Mouse (Mus musculus) stomach, postnatal 0 days (tissue): ENCODE measurements at regions not wholly inside any gene's neighbourhood (a gene's known extent, or its start where the extent isn't known, plus 50 kb on each side); places are given as distances from the start of the nearest gene placed in this dataset.

Experiments
- ATAC-seq: fragments of 200-750 bp; cut with Nextera tagmentation; 2 replicates; pipeline ENCODE4 v1.8.0; 2017; ENCODE audit not compliant: low FRiP score, low TSS enrichment
- DNase-seq: peaks from one replicate; pipeline ENCODE4 v3.0.0-alpha.2; 2016; ENCODE audit warnings: low spot score
- H3K27ac ChIP-seq: fragments of 300-500 bp; sonication (generic); replicated peaks from 2 replicates; pipeline ENCODE4 v1.5.1; 2014; ENCODE audit warnings: mild to moderate bottlenecking, control low read depth
- H3K27me3 ChIP-seq: fragments of 300-500 bp; sonication (generic); 2 replicates; pipeline ENCODE4 v1.6.1; 2014; ENCODE audit warnings: low read length; ENCODE audit not compliant: control insufficient read depth, insufficient read depth
- H3K36me3 ChIP-seq: fragments of 300-500 bp; sonication (generic); 2 replicates; pipeline ENCODE4 v1.6.1; 2014; ENCODE audit warnings: low read length, mixed read lengths; ENCODE audit not compliant: control insufficient read depth, insufficient read depth
- H3K4me1 ChIP-seq: fragments of 300-500 bp; sonication (generic); replicated peaks from 2 replicates; pipeline ENCODE4 v1.6.1; 2014; ENCODE audit warnings: antibody characterized with exemption; ENCODE audit not compliant: control insufficient read depth, insufficient read depth
- H3K4me2 ChIP-seq: fragments of 300-500 bp; sonication (generic); replicated peaks from 2 replicates; pipeline ENCODE4 v1.6.1; 2014; ENCODE audit warnings: low read depth, mild to moderate bottlenecking, control low read depth, moderate library complexity
- H3K4me3 ChIP-seq: fragments of 300-500 bp; sonication (generic); 2 replicates; pipeline ENCODE4 v1.5.1; 2014; ENCODE audit warnings: low read depth, low read length, control low read depth
- H3K9ac ChIP-seq: fragments of 300-500 bp; sonication (generic); 2 replicates; pipeline ENCODE4 v1.6.1; 2014; ENCODE audit warnings: mild to moderate bottlenecking, low read length, control low read depth, mixed read lengths
- H3K9me3 ChIP-seq: fragments of 300-500 bp; sonication (generic); 2 replicates; pipeline ENCODE4 v1.6.1; 2016; ENCODE audit warnings: low read length; ENCODE audit not compliant: control insufficient read depth
- CTCF ChIP-seq: IDR thresholded peaks from 2 replicates; pipeline ENCODE4 v1.5.1; 2016; ENCODE audit warnings: antibody characterized with exemption, low read depth, mild to moderate bottlenecking, moderate library complexity
- EP300 ChIP-seq: optimal IDR thresholded peaks from 2 replicates; pipeline ENCODE3; 2016; ENCODE audit warnings: antibody characterized with exemption
- WGBS: fragments of 180-500 bp; shearing (Covaris S2); extraction: QIAGEN DNeasy Blood & Tissue Kit; methylation state at CpG from one replicate; pipeline ENCODE4 v1.1.7; 2014; 5-methylcytosine and 5-hydroxymethylcytosine counted together

DNA sequence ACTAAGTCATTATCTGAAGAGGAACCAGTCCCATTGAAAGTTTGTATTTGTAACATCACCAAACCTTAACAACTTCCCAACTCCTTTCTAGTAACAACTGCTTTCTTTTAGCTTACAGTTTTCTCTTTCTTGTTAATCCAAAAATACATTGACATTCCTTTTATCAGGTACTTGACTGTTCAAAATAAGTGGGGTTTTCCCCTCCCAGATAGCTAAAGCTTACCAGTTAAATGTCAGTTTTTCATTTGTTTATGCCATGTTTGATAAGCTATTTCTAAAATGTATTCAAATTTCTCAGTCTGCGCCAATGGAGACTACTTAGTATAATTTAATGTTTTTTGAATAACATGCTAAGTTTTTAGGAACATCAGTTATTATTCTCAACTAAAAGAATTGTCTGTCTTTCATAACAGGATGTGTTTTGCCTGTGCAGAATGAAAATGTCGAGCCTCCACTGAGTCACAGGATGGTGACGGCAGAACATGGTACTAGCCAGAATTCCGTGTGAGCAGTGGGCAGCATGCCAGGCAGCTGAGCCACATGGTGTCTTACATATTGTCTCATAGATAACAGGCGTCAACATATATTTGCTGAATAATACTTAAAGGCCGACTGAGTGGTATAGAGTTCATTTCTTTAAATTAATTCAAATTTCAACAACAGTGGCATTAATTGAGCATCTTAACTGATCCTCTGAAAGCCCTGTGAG lies 82.1 kb upstream of the Atg10 start:
- H3K36me3 ChIP-seq: no peaks in the 10 kb centered on the region
- ATAC-seq: no peak
- H3K27me3 ChIP-seq: no peaks in the 10 kb centered on the region
- 51% methylated on average over 6 of the region's 6 CpGs for WGBS
- H3K9ac ChIP-seq: no peak overlapping the region
- H3K4me1 ChIP-seq: no peaks in the 10 kb centered on the region
- H3K4me2 ChIP-seq: no peak overlapping the region
- H3K4me3 ChIP-seq: no peak overlapping the region
- no peaks in the 10 kb centered on the region for H3K9me3 ChIP-seq
- no peak for DNase-seq
- TF ChIP-seq CTCF: no peak
- no peak for TF ChIP-seq EP300
- H3K27ac ChIP-seq: no peak overlapping the region

DNA sequence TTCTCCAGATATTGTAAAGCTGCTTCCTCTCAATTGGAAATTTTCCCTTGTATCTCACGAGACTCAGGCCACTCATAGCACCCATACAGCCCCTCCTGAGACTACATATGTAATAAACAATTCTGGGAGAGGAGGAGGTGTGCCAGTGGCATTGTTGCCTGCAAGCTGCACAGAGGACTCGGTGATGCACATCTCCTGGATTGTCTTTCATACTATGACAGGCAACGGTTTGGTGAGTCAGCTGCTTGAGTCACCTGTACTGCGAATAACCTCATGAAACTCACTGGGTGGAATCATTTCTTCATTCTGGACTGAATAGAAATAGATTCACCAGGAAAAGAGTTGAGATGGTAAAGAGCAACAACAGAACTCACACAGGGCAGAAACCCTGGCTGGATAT lies 82.8 kb upstream of the Atg10 start:
- H3K27me3 ChIP-seq: no peaks in the 10 kb centered on the region
- no peak overlapping the region for H3K4me3 ChIP-seq
- no peak for TF ChIP-seq EP300
- ATAC-seq (no peak), DNase-seq (no peak)
- no peaks in the 10 kb centered on the region for H3K36me3 ChIP-seq
- H3K9ac ChIP-seq: no peak overlapping the region
- H3K9me3 ChIP-seq: no peaks in the 10 kb centered on the region
- 63% methylated on average over 4 of the region's 4 CpGs for WGBS
- H3K4me2 ChIP-seq: no peak overlapping the region
- no peaks in the 10 kb centered on the region for H3K4me1 ChIP-seq
- no peak overlapping the region for H3K27ac ChIP-seq

DNA sequence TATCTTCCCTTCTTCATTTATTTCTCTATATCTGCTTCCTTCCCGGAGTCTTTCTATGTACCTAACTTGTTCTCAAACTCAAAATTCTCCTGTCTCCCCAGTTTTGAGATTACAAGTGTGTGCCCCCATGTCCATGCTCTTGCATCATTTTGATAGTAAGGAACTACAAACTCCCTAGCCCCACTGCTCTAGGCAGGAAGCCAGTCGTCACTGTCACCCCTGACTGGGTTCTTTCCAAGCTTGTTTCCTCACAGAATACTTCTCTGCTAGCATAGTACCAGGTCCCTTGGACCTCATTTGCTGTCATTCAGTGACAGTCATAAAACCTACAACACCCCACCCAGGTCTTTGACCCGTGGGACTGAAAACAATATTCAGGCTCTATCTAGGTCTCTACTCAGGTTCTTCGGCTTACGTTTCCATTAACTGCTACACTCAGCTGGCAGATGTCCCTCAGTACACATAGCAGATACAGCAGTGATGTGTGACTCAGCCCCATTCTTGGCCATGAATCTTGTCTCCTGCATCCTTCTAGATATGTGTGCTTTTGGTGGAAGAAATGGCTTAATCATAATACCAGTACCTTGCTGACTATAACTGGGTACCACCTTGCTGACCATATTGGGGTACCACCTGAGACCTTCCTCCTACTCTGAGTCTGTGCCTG lies 89.3 kb upstream of the Atg10 start:
- Histone ChIP-seq H3K9ac (no peak overlapping the region), H3K27ac (no peak overlapping the region), H3K27me3 (no peaks in the 10 kb centered on the region), H3K9me3 (no peaks in the 10 kb centered on the region), H3K4me1 (no peaks in the 10 kb centered on the region), H3K4me2 (no peak overlapping the region), H3K36me3 (no peaks in the 10 kb centered on the region), H3K4me3 (no peak overlapping the region)
- ATAC-seq (no peak), DNase-seq (no peak)
- no peak for TF ChIP-seq EP300
- 76% methylated on average over 5 of the region's 5 CpGs for WGBS

DNA sequence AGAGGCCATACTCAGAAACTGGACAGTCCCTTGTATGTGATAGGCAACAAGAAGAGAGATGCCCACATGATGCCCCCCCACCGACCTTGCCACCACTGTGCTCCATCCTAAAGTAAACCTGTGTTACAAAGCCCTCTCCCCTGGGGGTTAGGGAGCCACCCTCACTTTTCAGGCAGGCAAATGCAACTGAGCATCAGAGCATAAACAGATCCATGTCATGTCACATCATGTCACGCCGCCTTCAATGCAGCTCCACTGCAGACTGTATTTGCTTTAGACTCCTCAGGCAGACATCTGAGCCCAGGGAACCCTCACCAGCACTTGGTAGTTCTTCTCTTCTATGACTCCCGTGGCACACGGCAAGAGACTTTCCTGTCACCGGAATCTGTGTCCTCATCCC lies 98.6 kb upstream of the Atg10 start:
- ATAC-seq (no peak), DNase-seq (no peak)
- no peak for TF ChIP-seq CTCF
- TF ChIP-seq EP300: no peak
- Histone ChIP-seq H3K27ac (no peak overlapping the region), H3K4me2 (no peak overlapping the region), H3K4me3 (no peak overlapping the region), H3K36me3 (no peaks in the 10 kb centered on the region), H3K4me1 (no peaks in the 10 kb centered on the region), H3K27me3 (no peaks in the 10 kb centered on the region), H3K9ac (no peak overlapping the region), H3K9me3 (no peaks in the 10 kb centered on the region)
- WGBS: 83% methylated on average over 6 of the region's 6 CpGs

DNA sequence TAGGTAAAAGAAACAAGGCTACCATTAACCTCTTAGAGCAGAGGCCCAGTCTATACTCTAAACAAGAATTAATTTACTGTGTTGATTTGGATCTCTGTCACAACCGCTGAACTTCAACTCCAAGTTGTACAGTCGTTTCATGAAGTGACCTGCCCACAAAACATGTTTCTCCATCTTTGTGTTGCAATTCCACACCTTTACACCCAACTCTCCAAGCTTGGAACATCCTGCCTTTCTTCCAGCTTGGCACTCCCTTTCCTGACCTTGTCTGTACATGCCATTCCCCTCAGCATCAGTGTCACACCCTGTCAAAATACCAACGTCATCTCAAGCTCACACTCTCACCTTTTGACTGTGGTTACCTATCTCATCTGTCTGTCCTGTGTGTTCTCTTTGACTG lies 103.1 kb upstream of the Atg10 start:
- Histone ChIP-seq H3K4me3 (no peak overlapping the region), H3K4me1 (no peaks in the 10 kb centered on the region), H3K27ac (no peak overlapping the region; the same call in 1 of the 2 replicates), H3K9me3 (no peaks in the 10 kb centered on the region), H3K36me3 (no peaks in the 10 kb centered on the region), H3K9ac (no peak overlapping the region), H3K4me2 (no peak overlapping the region), H3K27me3 (no peaks in the 10 kb centered on the region)
- TF ChIP-seq EP300 (peak; percentile 84), CTCF (no peak)
- DNase-seq: no peak
- 72% methylated on average over 3 of the region's 3 CpGs for WGBS
- ATAC-seq: peak; percentile 26; the same call in 1 of the 2 replicates

DNA sequence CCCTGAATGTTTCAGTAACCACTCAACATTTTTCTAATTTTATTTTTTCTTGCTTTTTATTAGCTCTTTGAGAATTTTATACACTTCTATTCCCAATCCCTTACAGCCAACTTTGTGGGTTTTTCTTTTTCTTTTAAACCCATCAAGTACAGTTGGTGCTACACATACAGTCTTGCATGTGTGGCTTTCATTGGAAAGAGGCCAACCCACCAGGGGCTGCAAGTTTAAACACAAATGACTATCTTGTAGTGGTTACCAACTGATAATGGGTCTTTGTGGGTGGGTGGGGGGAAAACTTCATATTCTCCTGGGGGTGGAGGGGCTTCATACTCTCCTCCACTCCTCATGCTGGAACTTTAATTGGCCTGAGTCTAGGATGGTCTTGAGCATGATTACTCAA lies 110.5 kb upstream of the Atg10 start:
- ATAC-seq: no peak
- H3K27me3 ChIP-seq: no peaks in the 10 kb centered on the region
- no peak overlapping the region for H3K27ac ChIP-seq
- no peaks in the 10 kb centered on the region for H3K9me3 ChIP-seq
- TF ChIP-seq CTCF (no peak), EP300 (no peak)
- no peak overlapping the region for H3K4me2 ChIP-seq
- H3K4me3 ChIP-seq: no peak overlapping the region
- H3K4me1 ChIP-seq: no peaks in the 10 kb centered on the region
- DNase-seq: no peak
- H3K36me3 ChIP-seq: no peaks in the 10 kb centered on the region
- H3K9ac ChIP-seq: no peak overlapping the region
